Mouse (Mus musculus) liver, adult 2 months (tissue): ENCODE measurements around the gene Agrn.
"Not testable (repeated sequence)": the region's sequence is repeated elsewhere in the genome, so short reads cannot be mapped to it uniquely, and the experiment has no call there.

Experiments used
- CTCF ChIP-seq: fragments of 200-500 bp; IDR thresholded peaks from 2 replicates; pipeline ENCODE4 v1.5.1; 2011; ENCODE audit warnings: low read depth, low read length, control low read depth
- POLR2A ChIP-seq: fragments of 200-500 bp; IDR thresholded peaks from 2 replicates; pipeline ENCODE4 v1.6.1; 2011; ENCODE audit warnings: low read length, control low read depth; ENCODE audit not compliant: insufficient read depth; ENCODE audit errors: extremely low read depth

GRCm38 (mm10) chr4:156150887-156151286 lies 46.4 kb downstream of the Agrn start:
- not testable (repeated sequence) for TF ChIP-seq CTCF, POLR2A
